Comparison of ENCODE assay signal across 8 mouse cellular contexts in genomic region chr19:3587729-3588128, GRCm38 (mm10). TPM values are rescaled to one million over a fixed set of nuclear protein-coding genes. Genes with fewer than 3 reads are reported as not detected.
A peak's percentile ranks its signal among the peaks of the same experiment; 100 is the strongest.
DNase-seq lines count a peak whose midpoint lies in the region; ATAC-seq and TF ChIP-seq lines count a peak whose summit lies in the region.
"Not testable (repeated sequence)": the region's sequence is repeated elsewhere in the genome, so short reads cannot be mapped to it uniquely, and the experiment has no call there.

No protein-coding gene starts in this region.

- H3K9ac ChIP-seq in hindbrain, postnatal 0 days (replicated peaks; ENCODE audit: low read length): not testable (repeated sequence)

- not testable (repeated sequence) for H3K36me3 ChIP-seq in hindbrain, postnatal 0 days (ENCODE audit: insufficient read depth, low read length)

- not testable (repeated sequence) for ATAC-seq in hindbrain, postnatal 0 days
- peak; percentile 52; the same call in 1 of the 2 replicates for ATAC-seq in megakaryocyte, adult 5-6 weeks (ENCODE audit: poor library complexity, severe bottlenecking)

- peak; percentile 14 to 51 for DNase-seq in CD8-positive naive resting alpha-beta T cell, adult 2 months (ENCODE audit: low read depth in 2 of 2, low spot score in 2 of 2)
- peak; percentile 46 for DNase-seq in adipocyte (ENCODE audit: low spot score)
- peak; percentile 32 for DNase-seq in embryo, embryonic 10.5 days (ENCODE audit: low spot score)
- DNase-seq in hindbrain, postnatal 0 days (ENCODE audit: low spot score); left cerebral cortex, adult 2 months (ENCODE audit: extremely low spot score in 1 of 2, low spot score in 2 of 2): not testable (repeated sequence)
- peak; percentile 46 to 69 for DNase-seq in spleen, postnatal 10 days (ENCODE audit: low spot score in 2 of 2)
- peak; percentile 72 for DNase-seq in thymus, postnatal 4 days

- 95% methylated on average over 5 of the region's 5 CpGs for WGBS in hindbrain, postnatal 0 days

- H3K4me1 ChIP-seq in hindbrain, postnatal 0 days (ENCODE audit: insufficient read depth, low read length): not testable (repeated sequence)

- H3K4me3 ChIP-seq in hindbrain, postnatal 0 days (ENCODE audit: low read length); left cerebral cortex, adult 2 months: not testable (repeated sequence)

- not testable (repeated sequence) for H3K4me2 ChIP-seq in hindbrain, postnatal 0 days (ENCODE audit: low read depth, low read length)

- H3K27me3 ChIP-seq in hindbrain, postnatal 0 days (ENCODE audit: insufficient read depth, low read length): not testable (repeated sequence)

- not testable (repeated sequence) for H3K9me3 ChIP-seq in hindbrain, postnatal 0 days (ENCODE audit: low read length)

- peak; percentile 58 for TF ChIP-seq CTCF in hindbrain, postnatal 0 days (IDR thresholded peaks at IDR 0.05; ENCODE audit: low read depth)
- peak; percentile 57 for TF ChIP-seq CTCF in left cerebral cortex, adult 2 months (IDR thresholded peaks at IDR 0.05)

- not testable (repeated sequence) for H3K27ac ChIP-seq in hindbrain, postnatal 0 days; left cerebral cortex, adult 2 months

- intact Hi-C loops in left cerebral cortex, adult 2 months (cut with DNase I): not testable (repeated sequence)

RNA-seq across cellular contexts. Expression of gene Ppp6r3, which starts 12.2 kb away (rescaled TPM):
- total RNA-seq in hindbrain, postnatal 0 days (2014; rRNA removed): 81.7 and 97.8 TPM in 2 replicates
- polyA plus RNA-seq in hindbrain, postnatal 0 days (2015; fragmentation: Nextera tagmentation; extraction: Ambion mirVana): 31.0 and 32.0 TPM in 2 replicates
- 10 to 100 TPM; 76.0 to 85.1 TPM for total RNA-seq in left cerebral cortex, adult 2 months (2021)
- 77.7 and 92.8 TPM in 2 replicates for total RNA-seq in megakaryocyte, adult 5-6 weeks (2015)
- 87.2 and 94.5 TPM in 2 replicates for total RNA-seq in megakaryocyte, adult 5-6 weeks (2017)
